Mouse (Mus musculus): Measurements from ENCODE around the gene Ubxn4. TPM values are rescaled to one million over a fixed set of nuclear protein-coding genes. Genes with fewer than 3 reads are reported as not detected.
"Not testable (repeated sequence)": the region's sequence is repeated elsewhere in the genome, so short reads cannot be mapped to it uniquely, and the experiment has no call there.

The Ubxn4 gene
- polyA plus RNA-seq, 1 experiment = 1.6 TPM

- H3K27me3 ChIP-seq (ENCODE audit: control insufficient read depth) = no peaks in the 10 kb centered on the region
- H3K4me1 ChIP-seq (ENCODE audit: control insufficient read depth) = no peaks in the 10 kb centered on the region
- no peak overlapping the region for H3K4me3 ChIP-seq (replicated peaks)
- TF ChIP-seq GATA1 (IDR thresholded peaks at IDR 0.05; ENCODE audit: low read length) (no peak), TAL1 (IDR thresholded peaks at IDR 0.05; ENCODE audit: low read length) (no peak)
- H3K36me3 ChIP-seq (ENCODE audit: control insufficient read depth) = no peaks in the 10 kb centered on the region
- no peaks in the 10 kb centered on the region for H3K9me3 ChIP-seq (ENCODE audit: control insufficient read depth, low read length)
These were observed 52.2 kb downstream of the Ubxn4 start for GRCm38 (mm10) chr1:128295717-128296528.

GRCm38 (mm10) chr1:128303900-128304299 is 60.1 kb downstream of the Ubxn4 start:
- H3K4me1 ChIP-seq (ENCODE audit: control insufficient read depth) = no peaks in the 10 kb centered on the region
- no peaks in the 10 kb centered on the region for H3K9me3 ChIP-seq (ENCODE audit: control insufficient read depth, low read length)
- no peaks in the 10 kb centered on the region for H3K36me3 ChIP-seq (ENCODE audit: control insufficient read depth)
- no peak overlapping the region for H3K4me3 ChIP-seq (replicated peaks)
- H3K27me3 ChIP-seq (ENCODE audit: control insufficient read depth) = no peaks in the 10 kb centered on the region
- TF ChIP-seq TAL1 (IDR thresholded peaks at IDR 0.05; ENCODE audit: low read length) = no peak
- TF ChIP-seq GATA1 (IDR thresholded peaks at IDR 0.05; ENCODE audit: low read length) = no peak

GRCm38 (mm10) chr1:128309043-128309442 is 65.3 kb downstream of the Ubxn4 start:
- H3K4me3 ChIP-seq (replicated peaks) = no peak overlapping the region
- TF ChIP-seq TAL1 (IDR thresholded peaks at IDR 0.05; ENCODE audit: low read length) (no peak), GATA1 (IDR thresholded peaks at IDR 0.05; ENCODE audit: low read length) (no peak)
- H3K9me3 ChIP-seq (ENCODE audit: control insufficient read depth, low read length) = no peaks in the 10 kb centered on the region
- H3K4me1 ChIP-seq (ENCODE audit: control insufficient read depth) = no peaks in the 10 kb centered on the region
- H3K36me3 ChIP-seq (ENCODE audit: control insufficient read depth) = no peaks in the 10 kb centered on the region
- no peaks in the 10 kb centered on the region for H3K27me3 ChIP-seq (ENCODE audit: control insufficient read depth)

GRCm38 (mm10) chr1:128314665-128315064 is 70.9 kb downstream of the Ubxn4 start:
- TF ChIP-seq TAL1 (IDR thresholded peaks at IDR 0.05; ENCODE audit: low read length) (no peak), GATA1 (IDR thresholded peaks at IDR 0.05; ENCODE audit: low read length) (no peak)
- Histone ChIP-seq H3K9me3 (ENCODE audit: control insufficient read depth, low read length) (peaks cover 3% of the 10 kb centered on the region; the same call in 1 of the 2 replicates), H3K4me3 (replicated peaks) (no peak overlapping the region), H3K27me3 (ENCODE audit: control insufficient read depth) (no peaks in the 10 kb centered on the region), H3K36me3 (ENCODE audit: control insufficient read depth) (no peaks in the 10 kb centered on the region), H3K4me1 (ENCODE audit: control insufficient read depth) (no peaks in the 10 kb centered on the region)

- H3K4me1 ChIP-seq (ENCODE audit: control insufficient read depth); H3K4me3 ChIP-seq (replicated peaks); H3K9me3 ChIP-seq (ENCODE audit: control insufficient read depth, low read length); H3K36me3 ChIP-seq (ENCODE audit: control insufficient read depth); H3K27me3 ChIP-seq (ENCODE audit: control insufficient read depth): not testable (repeated sequence)
These were observed 75.5 kb downstream of the Ubxn4 start for GRCm38 (mm10) chr1:128319266-128319665.

GRCm38 (mm10) chr1:128323026-128323643 is 79.4 kb downstream of the Ubxn4 start:
- Histone ChIP-seq H3K4me3 (replicated peaks) (no peak overlapping the region), H3K27me3 (ENCODE audit: control insufficient read depth) (no peaks in the 10 kb centered on the region), H3K9me3 (ENCODE audit: control insufficient read depth, low read length) (no peaks in the 10 kb centered on the region), H3K36me3 (ENCODE audit: control insufficient read depth) (peaks cover 34% of the 10 kb centered on the region), H3K4me1 (ENCODE audit: control insufficient read depth) (peaks cover 15% of the 10 kb centered on the region)
- no peak for TF ChIP-seq TAL1 (IDR thresholded peaks at IDR 0.05; ENCODE audit: low read length)
- TF ChIP-seq GATA1 (IDR thresholded peaks at IDR 0.05; ENCODE audit: low read length) = no peak

GRCm38 (mm10) chr1:128324776-128325175 is 81.0 kb downstream of the Ubxn4 start:
- H3K4me3 ChIP-seq (replicated peaks) = no peak overlapping the region
- H3K36me3 ChIP-seq (ENCODE audit: control insufficient read depth) = peaks cover 50% of the 10 kb centered on the region
- no peaks in the 10 kb centered on the region for H3K9me3 ChIP-seq (ENCODE audit: control insufficient read depth, low read length)
- no peaks in the 10 kb centered on the region for H3K27me3 ChIP-seq (ENCODE audit: control insufficient read depth)
- H3K4me1 ChIP-seq (ENCODE audit: control insufficient read depth) = peaks cover 15% of the 10 kb centered on the region
- TF ChIP-seq TAL1 (IDR thresholded peaks at IDR 0.05; ENCODE audit: low read length) = no peak
- TF ChIP-seq GATA1 (IDR thresholded peaks at IDR 0.05; ENCODE audit: low read length) = no peak

GRCm38 (mm10) chr1:128327165-128327564 is 83.4 kb downstream of the Ubxn4 start:
- H3K4me3 ChIP-seq (replicated peaks) = no peak overlapping the region
- H3K36me3 ChIP-seq (ENCODE audit: control insufficient read depth) = peaks cover 74% of the 10 kb centered on the region
- H3K27me3 ChIP-seq (ENCODE audit: control insufficient read depth) = no peaks in the 10 kb centered on the region
- TF ChIP-seq TAL1 (IDR thresholded peaks at IDR 0.05; ENCODE audit: low read length) (no peak), GATA1 (IDR thresholded peaks at IDR 0.05; ENCODE audit: low read length) (no peak)
- H3K9me3 ChIP-seq (ENCODE audit: control insufficient read depth, low read length) = no peaks in the 10 kb centered on the region
- H3K4me1 ChIP-seq (ENCODE audit: control insufficient read depth) = peaks cover 15% of the 10 kb centered on the region

- Histone ChIP-seq H3K27me3 (ENCODE audit: control insufficient read depth) (no peaks in the 10 kb centered on the region), H3K4me3 (replicated peaks) (no peak within 1 kb of the TSS), H3K9me3 (ENCODE audit: control insufficient read depth, low read length) (no peaks in the 10 kb centered on the region), H3K4me1 (ENCODE audit: control insufficient read depth) (peaks cover 13% of the 10 kb centered on the region), H3K36me3 (ENCODE audit: control insufficient read depth) (peaks cover 85% of the 10 kb centered on the region)
- TF ChIP-seq GATA1 (IDR thresholded peaks at IDR 0.05; ENCODE audit: low read length) (no peak), TAL1 (IDR thresholded peaks at IDR 0.05; ENCODE audit: low read length) (no peak)
These were observed 84.5 kb downstream of the Ubxn4 start, which contains the start of gene Lct for GRCm38 (mm10) chr1:128328218-128328617. TSS of gene Lct (minus strand) at chr1:128328318.

Other genes with a start within 250 kb of the Ubxn4 start
- gene Zranb3, start 140.9 kb upstream of the Ubxn4 start, polyA plus RNA-seq (2012) = 0.06 and 0.08 TPM in 2 replicates
- gene R3hdm1, start 140.7 kb upstream of the Ubxn4 start, polyA plus RNA-seq (2012) = 2.0 and 4.1 TPM in 2 replicates
- not detected in 2 replicates for gene Lct, start 84.4 kb downstream of the Ubxn4 start, polyA plus RNA-seq (2012)
- gene Mcm6, start 115.7 kb downstream of the Ubxn4 start, polyA plus RNA-seq (2012) = 3.2 and 3.9 TPM in 2 replicates
- 4.9 and 5.1 TPM in 2 replicates for gene Dars, start 173.4 kb downstream of the Ubxn4 start, polyA plus RNA-seq (2012)